Mouse (Mus musculus) heart, adult 18-20 months (tissue): Measurements from ENCODE around the gene Tmem101. TPM values are rescaled to one million over a fixed set of nuclear protein-coding genes. Genes with fewer than 3 reads are reported as not detected.

Source experiments
- DNase-seq, 2 experiments: peaks; one replicate each; pipeline ENCODE4 v3.0.0; 2021 to 2022; ENCODE audit warnings: mixed read lengths in 1 of 2
- total RNA-seq, 2 experiments: library from RNA; stranded (reverse); gene quantifications; 2 replicates each; pipeline ENCODE4 v1.2.3; 2021

Gene Tmem101
- total RNA-seq, 2 experiments from 2014 or later, result 14.1 to 14.9 TPM

GRCm38 (mm10) chr11:102156786-102157089 is 534 bp upstream of the Tmem101 start:
- no peak for DNase-seq

GRCm38 (mm10) chr11:102147213-102147989 is 8.8 kb downstream of the Tmem101 start:
- no peak for DNase-seq

GRCm38 (mm10) chr11:102146531-102146930 is 9.7 kb downstream of the Tmem101 start:
- no peak for DNase-seq

GRCm38 (mm10) chr11:102146005-102146404 is 10.2 kb downstream of the Tmem101 start:
- peak in 1 of 2 experiments; percentile 28 for DNase-seq

- no peak for DNase-seq
These were observed 10.7 kb downstream of the Tmem101 start, which contains the start of gene Nags for GRCm38 (mm10) chr11:102145471-102146001. Gene Nags (plus strand): TSS chr11:102145513.

GRCm38 (mm10) chr11:102144957-102145470 is 11.2 kb downstream of the Tmem101 start:
- no peak for DNase-seq

- no peak for DNase-seq
These were observed 13.8 kb downstream of the Tmem101 start for GRCm38 (mm10) chr11:102142355-102142754.

GRCm38 (mm10) chr11:102140508-102140907 is 15.7 kb downstream of the Tmem101 start:
- DNase-seq, result peak; percentile 56 to 84

GRCm38 (mm10) chr11:102138447-102138740 is 17.8 kb downstream of the Tmem101 start:
- DNase-seq, result peak; percentile 61 to 76

- DNase-seq, result no peak
These were observed 18.4 kb downstream of the Tmem101 start for GRCm38 (mm10) chr11:102137625-102138446.

- no peak for DNase-seq
These were observed 21.7 kb downstream of the Tmem101 start for GRCm38 (mm10) chr11:102134516-102134915.

- no peak for DNase-seq
These were observed 38.8 kb downstream of the Tmem101 start for GRCm38 (mm10) chr11:102117386-102117785.

- no peak for DNase-seq
These were observed 40.0 kb downstream of the Tmem101 start for GRCm38 (mm10) chr11:102116241-102116640.

GRCm38 (mm10) chr11:102111576-102111975 is 44.6 kb downstream of the Tmem101 start:
- no peak for DNase-seq

- DNase-seq, result no peak
These were observed 48.5 kb downstream of the Tmem101 start, which contains the start of gene Pyy for GRCm38 (mm10) chr11:102107732-102108131. Gene Pyy (minus strand): TSS chr11:102107832.

- no peak for DNase-seq
These were observed 49.3 kb downstream of the Tmem101 start for GRCm38 (mm10) chr11:102106911-102107310.

Other genes starting within 250 kb of the Tmem101 start
- 1 to 10 TPM; 1.9 to 2.0 TPM for gene Sost, start 189.4 kb downstream of the Tmem101 start, total RNA-seq
- gene Cfap97d1, start 172.1 kb downstream of the Tmem101 start, total RNA-seq, result not detected
- gene Dusp3, start 169.4 kb downstream of the Tmem101 start, total RNA-seq, result 100 to 1,000 TPM; 107 to 117 TPM
- gene Mpp3, start 127.9 kb downstream of the Tmem101 start, total RNA-seq, result 1 to 10 TPM; 1.4 to 1.5 TPM
- 10 to 100 TPM; 49.0 to 52.9 TPM for gene Cd300lg, start 114.9 kb downstream of the Tmem101 start, total RNA-seq
- gene Mpp2, start 67.9 kb downstream of the Tmem101 start, total RNA-seq, result 1 to 10 TPM; 1.5 to 3.1 TPM
- not detected for gene Ppy, start 55.1 kb downstream of the Tmem101 start, total RNA-seq
- gene Pyy, start 48.6 kb downstream of the Tmem101 start, total RNA-seq, result not detected
- under 1 TPM in 1 of 2 experiments, not detected in 1; 0.13 TPM for gene Nags, start 10.9 kb downstream of the Tmem101 start, total RNA-seq
- 10 to 100 TPM; 45.5 to 50.6 TPM for gene Lsm12, start 28.9 kb upstream of the Tmem101 start, total RNA-seq
- gene G6pc3, start 33.2 kb upstream of the Tmem101 start, total RNA-seq, result 10 to 100 TPM; 54.5 to 56.6 TPM
- 100 to 1,000 TPM; 115 to 117 TPM for gene Hdac5, start 73.8 kb upstream of the Tmem101 start, total RNA-seq
- gene BC030867, start 92.5 kb upstream of the Tmem101 start, total RNA-seq, result under 1 TPM; 0.22 to 0.28 TPM
- 1 to 10 TPM; 1.2 TPM for gene Asb16, start 112.3 kb upstream of the Tmem101 start, total RNA-seq
- gene Tmub2, start 128.5 kb upstream of the Tmem101 start, total RNA-seq, result 10 to 100 TPM; 24.4 to 26.7 TPM
- gene Atxn7l3, start 140.2 kb upstream of the Tmem101 start, total RNA-seq, result 10 to 100 TPM; 19.2 to 22.6 TPM
- gene Ubtf, start 163.3 kb upstream of the Tmem101 start, total RNA-seq, result 10 to 100 TPM; 49.2 to 49.9 TPM
- gene Slc4a1, start 209.8 kb upstream of the Tmem101 start, total RNA-seq, result 1 to 10 TPM; 1.4 to 2.3 TPM
- under 1 TPM in 1 of 2 experiments, not detected in 1; 0.64 TPM for gene Rundc3a, start 237.0 kb upstream of the Tmem101 start, total RNA-seq